Mouse (Mus musculus) neural tube, embryonic 13.5 days (tissue): ENCODE data around the gene 2300002M23Rik. TPM values are rescaled to one million over a fixed set of nuclear protein-coding genes. Genes with fewer than 3 reads are reported as not detected.

ENCODE experiments used
- polyA plus RNA-seq: library from polyadenylated mRNA; unstranded; fragments of >200 nt; fragmentation: Nextera tagmentation; extraction: Ambion mirVana; gene quantifications from 2 replicates; pipeline ENCODE4 v1.2.1, GENCODE M21; 2015

2300002M23Rik gene
- polyA plus RNA-seq, 1 experiment from 2014 or later = not detected

Other genes with a start within 250 kb of the 2300002M23Rik start
- gene H2-Q1, start 247.0 kb upstream of the 2300002M23Rik start, polyA plus RNA-seq = 0.22 TPM in 1 of 2 replicates, not detected in the other
- 0.50 and 0.60 TPM in 2 replicates for gene H2-Q2, start 225.2 kb upstream of the 2300002M23Rik start, polyA plus RNA-seq
- 1.0 and 1.4 TPM in 2 replicates for gene H2-Q4, start 187.8 kb upstream of the 2300002M23Rik start, polyA plus RNA-seq
- 0.37 and 0.42 TPM in 2 replicates for gene H2-Q6, start 142.6 kb upstream of the 2300002M23Rik start, polyA plus RNA-seq
- 3.4 and 4.0 TPM in 2 replicates for gene H2-Q7, start 128.3 kb upstream of the 2300002M23Rik start, polyA plus RNA-seq
- gene H2-Q10, start 97.4 kb upstream of the 2300002M23Rik start, polyA plus RNA-seq = not detected in 2 replicates
- not detected in 2 replicates for gene Pou5f1, start 61.4 kb upstream of the 2300002M23Rik start, polyA plus RNA-seq
- gene Tcf19, start 50.6 kb upstream of the 2300002M23Rik start, polyA plus RNA-seq = 14.4 and 15.6 TPM in 2 replicates
- 6.4 and 7.4 TPM in 2 replicates for gene Cchcr1, start 50.4 kb upstream of the 2300002M23Rik start, polyA plus RNA-seq
- 0.47 and 0.99 TPM in 2 replicates for gene Psors1c2, start 34.2 kb upstream of the 2300002M23Rik start, polyA plus RNA-seq
- not detected in 2 replicates for gene Cdsn, start 15.3 kb upstream of the 2300002M23Rik start, polyA plus RNA-seq
- not detected in 2 replicates for gene Sfta2, start 34.1 kb downstream of the 2300002M23Rik start, polyA plus RNA-seq
- gene Gm9573, start 59.2 kb downstream of the 2300002M23Rik start, polyA plus RNA-seq = not detected in 2 replicates
- gene Mucl3, start 76.2 kb downstream of the 2300002M23Rik start, polyA plus RNA-seq = 0.18 and 0.24 TPM in 2 replicates
- 10.6 and 11.3 TPM in 2 replicates for gene Vars2, start 100.1 kb downstream of the 2300002M23Rik start, polyA plus RNA-seq
- 25.5 and 28.8 TPM in 2 replicates for gene Gtf2h4, start 106.3 kb downstream of the 2300002M23Rik start, polyA plus RNA-seq
- 119 and 122 TPM in 2 replicates for gene Ddr1, start 137.2 kb downstream of the 2300002M23Rik start, polyA plus RNA-seq